Mouse (Mus musculus) C2C12 (cell line): ENCODE results near the gene Cnfn. TPM values are rescaled to one million over a fixed set of nuclear protein-coding genes. Genes with fewer than 3 reads are reported as not detected.

Experiments
- H3K27me3 ChIP-seq: one replicate; pipeline ENCODE4 v1.6.1; 2011; ENCODE audit not compliant: control insufficient read depth, insufficient read depth, insufficient read length
- H3K36me3 ChIP-seq: one replicate; pipeline ENCODE4 v1.6.1; 2011; ENCODE audit not compliant: control insufficient read depth, insufficient read depth
- H3K4me3 ChIP-seq: one replicate; pipeline ENCODE4 v1.5.1; 2011; ENCODE audit warnings: mild to moderate bottlenecking, control low read depth; ENCODE audit not compliant: poor library complexity, insufficient read depth, severe bottlenecking
- H3K79me2 ChIP-seq: one replicate; pipeline ENCODE4 v1.6.1; 2011; ENCODE audit not compliant: control insufficient read depth, insufficient read depth
- H3K79me3 ChIP-seq: one replicate; pipeline ENCODE4 v1.6.1; 2011; ENCODE audit warnings: low read depth, control low read depth
- H3ac ChIP-seq: one replicate; pipeline ENCODE3; 2011; ENCODE audit warnings: low read depth; ENCODE audit not compliant: control insufficient read depth, insufficient read length
- CEBPB ChIP-seq: IDR thresholded peaks from one replicate; pipeline ENCODE4 v1.6.1; 2011; ENCODE audit warnings: low read depth, mild to moderate bottlenecking, control low read depth, moderate library complexity
- CTCF ChIP-seq: IDR thresholded peaks from one replicate; pipeline ENCODE4 v1.5.1; 2011; ENCODE audit not compliant: control insufficient read depth, insufficient read depth, insufficient read length
- FOSL1 ChIP-seq: IDR thresholded peaks from one replicate; pipeline ENCODE4 v1.8.0; 2011; ENCODE audit warnings: mild to moderate bottlenecking, low read length; ENCODE audit not compliant: poor library complexity, insufficient read depth, severe bottlenecking
- MAX ChIP-seq: IDR thresholded peaks from one replicate; pipeline ENCODE4 v1.6.1; 2011; ENCODE audit warnings: mild to moderate bottlenecking, control low read depth
- MYOD1 ChIP-seq: IDR thresholded peaks from one replicate; pipeline ENCODE4 v1.6.1; 2011; ENCODE audit warnings: low read depth; ENCODE audit not compliant: control insufficient read depth, insufficient read length
- MYOG ChIP-seq: IDR thresholded peaks from one replicate; pipeline ENCODE4 v1.6.1; 2011; ENCODE audit not compliant: control insufficient read depth, insufficient read length; ENCODE audit errors: extremely low read depth
- USF1 ChIP-seq: IDR thresholded peaks from one replicate; pipeline ENCODE4 v1.6.1; 2011; ENCODE audit warnings: low read depth, mild to moderate bottlenecking, control low read depth, moderate library complexity
- polyA plus RNA-seq: library from polyadenylated mRNA; unstranded; fragments of >200 nt; fragmentation: generic; extraction: Trizol; gene quantifications from one replicate; pipeline ENCODE4 v1.2.1, GENCODE M21; 2012; ENCODE audit warnings: missing spikeins

The Cnfn gene
- polyA plus RNA-seq, 1 experiment, result 0.08 TPM

DNA sequence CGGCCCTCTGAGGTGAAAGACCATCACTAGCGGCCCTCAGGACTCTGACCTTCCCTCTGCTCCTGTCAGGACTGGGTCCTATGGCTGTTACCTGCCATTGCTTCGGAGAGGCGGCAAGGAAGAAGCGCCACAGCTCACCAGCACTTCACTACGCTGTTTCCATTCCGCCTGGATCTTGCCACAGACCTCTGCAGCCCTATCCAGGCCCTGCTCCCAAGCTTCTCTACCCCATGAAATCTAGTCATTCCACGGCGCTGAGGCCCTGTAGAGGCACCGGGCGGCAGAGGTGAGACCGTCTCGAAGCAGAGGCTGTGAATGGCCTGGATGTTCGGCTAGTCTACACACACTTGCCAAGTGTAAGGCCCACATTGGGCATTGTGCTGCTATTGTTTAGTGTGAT lies 27.1 kb upstream of the Cnfn start:
- no peaks in the 10 kb centered on the region for H3K36me3 ChIP-seq
- no peaks in the 10 kb centered on the region for H3K79me3 ChIP-seq
- no peaks in the 10 kb centered on the region for H3K27me3 ChIP-seq
- TF ChIP-seq USF1, result no peak
- TF ChIP-seq MAX, result no peak
- no peak for TF ChIP-seq MYOD1
- TF ChIP-seq MYOG, result no peak
- TF ChIP-seq CTCF, result no peak
- no peak for TF ChIP-seq CEBPB
- no peak for TF ChIP-seq FOSL1
- H3K79me2 ChIP-seq, result no peaks in the 10 kb centered on the region
- no peak overlapping the region for H3K4me3 ChIP-seq
- no peak overlapping the region for H3ac ChIP-seq

DNA sequence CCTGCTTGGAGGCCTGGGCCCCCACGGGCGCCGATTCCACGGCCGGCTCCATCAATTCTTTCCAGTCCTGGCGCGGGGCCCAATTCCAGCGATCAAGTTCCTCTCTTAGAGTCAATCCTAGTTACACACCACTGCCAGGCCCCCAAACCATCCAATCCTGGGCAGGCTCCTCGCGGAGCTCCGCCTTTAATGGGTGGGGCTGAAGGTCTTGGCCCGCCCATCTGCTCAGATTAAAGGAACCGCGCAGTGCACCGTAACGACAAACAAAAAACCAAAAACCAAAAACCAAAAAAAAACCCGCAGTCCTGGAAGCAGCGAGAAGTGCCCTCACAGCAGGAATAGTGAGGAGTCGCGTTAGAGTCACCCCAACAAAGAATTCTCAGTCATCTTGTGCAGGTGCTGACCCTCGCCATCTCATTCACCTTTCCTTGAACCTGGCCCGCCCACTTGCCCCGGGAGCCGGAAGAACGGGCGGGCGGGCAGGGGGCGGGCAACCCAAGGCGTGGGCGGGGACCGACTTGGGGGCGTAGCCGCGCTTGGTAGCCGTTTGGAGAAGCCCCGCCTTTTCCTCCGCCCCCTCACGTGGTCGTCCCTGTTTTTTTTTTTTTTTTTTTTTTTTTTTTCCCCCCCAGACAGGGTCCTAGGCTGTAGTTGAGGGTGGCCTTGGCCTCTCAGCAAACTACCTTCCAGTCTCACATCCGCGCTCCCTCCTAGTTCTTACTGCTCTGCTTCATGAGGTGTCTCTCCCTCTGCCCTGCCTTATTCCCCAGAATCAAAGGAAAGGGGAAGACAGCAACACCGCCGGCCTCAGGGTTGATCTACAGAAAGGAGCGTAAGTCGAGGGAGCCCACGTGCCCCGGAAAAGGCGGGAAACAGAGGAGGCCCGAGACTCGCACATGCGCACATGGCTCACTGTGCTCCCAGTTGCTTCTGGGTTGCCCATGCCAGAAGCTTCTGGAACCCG lies 26.3 kb upstream of the Cnfn start:
- Histone ChIP-seq H3K36me3 (no peaks in the 10 kb centered on the region), H3K27me3 (no peaks in the 10 kb centered on the region), H3K4me3 (peak overlapping the region; percentile 30), H3ac (no peak overlapping the region), H3K79me2 (no peaks in the 10 kb centered on the region), H3K79me3 (no peaks in the 10 kb centered on the region)
- TF ChIP-seq CTCF (no peak), CEBPB (no peak), USF1 (peak; percentile 79)

DNA sequence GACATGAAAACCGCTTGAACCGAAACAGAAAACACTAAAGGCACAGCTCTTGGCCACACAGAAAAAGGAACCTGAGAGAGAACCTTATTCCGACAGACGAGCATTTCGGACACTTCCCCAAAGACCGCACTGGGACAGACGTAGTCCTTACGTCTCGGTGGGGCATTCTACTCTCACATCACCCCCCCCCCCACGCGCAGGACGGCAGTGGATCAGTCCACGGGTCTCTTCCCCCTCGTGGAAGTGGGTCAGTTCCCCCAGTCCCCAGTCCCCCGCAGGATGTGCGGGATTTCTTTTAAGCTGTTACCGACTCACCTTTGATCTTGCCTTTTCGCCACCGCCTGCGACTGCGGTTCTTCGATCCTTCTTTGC lies 25.6 kb upstream of the Cnfn start:
- H3K4me3 ChIP-seq, result peak overlapping the region; percentile 30
- no peaks in the 10 kb centered on the region for H3K79me2 ChIP-seq
- no peak overlapping the region for H3ac ChIP-seq
- H3K79me3 ChIP-seq, result no peaks in the 10 kb centered on the region
- H3K36me3 ChIP-seq, result no peaks in the 10 kb centered on the region
- H3K27me3 ChIP-seq, result no peaks in the 10 kb centered on the region
- no peak for TF ChIP-seq USF1
- TF ChIP-seq MAX, result no peak
- no peak for TF ChIP-seq FOSL1
- no peak for TF ChIP-seq CEBPB
- TF ChIP-seq CTCF, result no peak
- no peak for TF ChIP-seq MYOG
- no peak for TF ChIP-seq MYOD1

DNA sequence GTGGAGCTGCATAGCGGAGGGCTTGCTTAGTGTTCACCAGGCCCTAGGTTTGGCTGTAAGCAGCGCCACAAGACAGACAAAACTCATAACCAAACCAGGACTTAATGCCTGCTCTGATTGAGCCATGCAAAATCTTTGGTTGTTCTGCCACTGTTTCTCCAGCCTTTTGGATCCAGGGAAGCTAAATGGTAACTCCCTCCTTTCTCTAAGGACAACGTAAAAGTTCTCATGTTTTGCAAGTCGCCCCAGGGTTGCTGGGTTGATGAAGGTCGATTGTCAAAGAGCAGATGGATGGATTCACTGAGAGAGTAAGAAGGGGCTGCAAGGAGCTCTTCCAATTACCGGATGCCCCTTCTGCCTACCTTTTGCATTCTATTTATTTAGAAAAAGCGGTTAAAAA lies 25.2 kb upstream of the Cnfn start:
- Histone ChIP-seq H3K79me3 (no peaks in the 10 kb centered on the region), H3K79me2 (no peaks in the 10 kb centered on the region), H3ac (no peak overlapping the region), H3K36me3 (no peaks in the 10 kb centered on the region), H3K4me3 (no peak overlapping the region), H3K27me3 (no peaks in the 10 kb centered on the region)
- no peak for TF ChIP-seq MAX
- TF ChIP-seq CTCF, result no peak
- TF ChIP-seq FOSL1, result no peak
- TF ChIP-seq MYOD1, result no peak
- TF ChIP-seq CEBPB, result no peak
- no peak for TF ChIP-seq MYOG
- no peak for TF ChIP-seq USF1

DNA sequence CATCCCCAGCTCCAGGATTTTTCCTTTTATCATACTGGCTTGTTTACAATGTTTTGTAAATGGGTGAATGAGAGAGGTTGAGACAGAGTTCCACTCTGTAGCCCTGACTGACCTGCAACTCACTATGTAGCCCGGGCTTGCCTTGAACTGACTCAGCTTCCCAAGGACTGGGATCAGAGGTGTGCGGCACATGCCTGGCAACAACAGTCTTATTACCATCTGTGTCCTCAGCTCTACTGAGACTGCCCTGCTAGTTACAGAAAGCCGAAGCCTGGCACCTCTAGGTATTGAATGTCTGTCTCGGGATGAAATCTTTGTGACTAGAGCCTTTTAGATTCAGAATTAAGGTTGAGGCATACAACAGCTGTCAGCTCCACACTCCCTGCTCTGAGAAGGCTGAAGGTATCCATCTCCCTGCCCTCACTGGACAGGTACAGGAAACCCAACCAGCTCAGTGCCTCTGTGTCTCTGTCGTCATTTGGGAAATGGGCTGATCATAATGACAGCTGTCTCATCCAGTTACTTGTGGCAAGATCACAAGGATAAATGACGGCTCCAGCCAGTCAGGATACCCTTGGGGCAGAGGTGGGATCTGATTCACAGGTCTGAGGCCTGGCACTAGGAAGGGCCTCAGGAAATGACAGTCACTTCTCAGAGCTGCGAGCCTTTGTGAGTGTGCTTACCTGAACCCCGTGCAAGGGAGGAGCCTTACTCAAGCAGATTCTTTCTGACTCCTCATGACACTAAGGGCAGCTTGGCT lies 24.1 kb upstream of the Cnfn start:
- Histone ChIP-seq H3ac (no peak overlapping the region), H3K36me3 (no peaks in the 10 kb centered on the region), H3K4me3 (no peak overlapping the region), H3K79me2 (no peaks in the 10 kb centered on the region), H3K27me3 (no peaks in the 10 kb centered on the region), H3K79me3 (no peaks in the 10 kb centered on the region)
- no peak for TF ChIP-seq CEBPB
- TF ChIP-seq MYOG, result no peak
- no peak for TF ChIP-seq CTCF
- no peak for TF ChIP-seq USF1
- no peak for TF ChIP-seq FOSL1
- no peak for TF ChIP-seq MAX
- no peak for TF ChIP-seq MYOD1
